Mouse (Mus musculus) leukemia stem cell, adult 10-12 weeks (primary cell): ENCODE results near the gene Ppm1m. TPM values are rescaled to one million over a fixed set of nuclear protein-coding genes. Genes with fewer than 3 reads are reported as not detected.

Experiments
- polyA plus RNA-seq: library from polyadenylated mRNA; stranded (reverse); fragments of >175 nt; gene quantifications from 2 replicates; pipeline ENCODE4 v1.2.3, GENCODE M21; 2012; ENCODE audit warnings: low replicate concordance

Ppm1m gene
- polyA plus RNA-seq: 28.1 and 40.4 TPM in 2 replicates

GRCm38 (mm10) chr9:106199535-106200272, at the start of gene Ppm1m:
Ppm1m (minus strand) TSS chr9:106199746.

GRCm38 (mm10) chr9:106222261-106222851, 22.8 kb upstream of the Ppm1m start, which contains the start of gene Tlr9:
Tlr9 (plus strand) TSS chr9:106222598.

DNA sequence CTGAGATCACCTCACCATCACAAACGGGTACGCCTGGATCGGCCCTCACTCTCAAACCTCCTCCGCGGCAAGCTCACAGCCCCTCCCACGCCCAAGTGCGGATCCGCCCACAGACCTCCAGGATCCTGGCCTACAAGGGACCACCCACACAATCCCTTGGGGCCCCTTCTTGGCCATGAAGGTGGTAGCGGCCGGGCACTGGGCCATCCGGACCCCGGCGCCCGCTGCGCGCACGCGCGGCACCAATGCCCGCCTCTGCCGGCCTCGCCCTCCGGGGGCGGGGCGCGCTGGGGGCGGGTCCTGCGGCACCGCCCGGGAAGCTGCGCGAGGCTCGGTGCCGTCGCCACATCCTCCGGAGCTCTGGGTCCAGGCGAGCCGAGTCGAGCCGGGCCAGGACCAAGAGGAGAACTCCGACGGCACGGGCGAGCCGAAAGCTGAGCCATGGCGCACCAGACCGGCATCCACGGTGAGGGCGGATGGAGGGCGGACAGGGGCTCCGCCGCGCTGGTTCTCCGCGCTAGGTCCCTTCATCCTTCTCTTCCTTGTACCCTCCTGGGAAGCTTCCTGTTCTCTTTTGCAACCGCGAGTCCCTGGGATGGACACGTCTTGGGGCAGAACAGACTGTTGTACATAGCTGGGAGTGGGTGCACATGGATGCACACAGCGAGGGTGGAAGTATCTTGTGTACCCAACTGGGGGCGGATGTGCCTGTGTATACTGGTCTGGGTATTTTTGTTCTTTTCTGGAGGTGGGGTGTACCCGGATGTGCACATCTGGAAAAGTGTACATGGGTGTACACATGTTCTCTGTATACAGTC, 3.5 kb upstream of the Ppm1m start, which contains the start of gene Twf2:
Twf2 (plus strand) TSS at position 290 of the 818 bp plus-strand sequence.

GRCm38 (mm10) chr9:106170556-106171345, 28.8 kb downstream of the Ppm1m start, which contains the start of gene Wdr82:
Wdr82 (plus strand) TSS chr9:106170928.

GRCm38 (mm10) chr9:106158037-106158491, 41.5 kb downstream of the Ppm1m start, which contains the start of gene Glyctk:
Glyctk (minus strand) TSS chr9:106158138.

Other genes with a start within 250 kb of the Ppm1m start
- gene Col6a5, start 239.1 kb downstream of the Ppm1m start, polyA plus RNA-seq: 0.02 TPM in 1 of 2 replicates, not detected in the other
- 1.1 and 1.9 TPM in 2 replicates for gene Col6a4, start 103.0 kb downstream of the Ppm1m start, polyA plus RNA-seq
- gene Glyctk, start 41.6 kb downstream of the Ppm1m start, polyA plus RNA-seq: 2.8 and 4.3 TPM in 2 replicates
- 13.3 and 14.7 TPM in 2 replicates for gene Wdr82, start 28.8 kb downstream of the Ppm1m start, polyA plus RNA-seq
- 28.1 and 30.5 TPM in 2 replicates for gene Twf2, start 3.4 kb upstream of the Ppm1m start, polyA plus RNA-seq
- 6.2 and 11.7 TPM in 2 replicates for gene Tlr9, start 22.9 kb upstream of the Ppm1m start, polyA plus RNA-seq
- gene Alas1, start 48.9 kb upstream of the Ppm1m start, polyA plus RNA-seq: 7.5 and 12.5 TPM in 2 replicates
- gene Poc1a, start 81.3 kb upstream of the Ppm1m start, polyA plus RNA-seq: 2.0 and 6.9 TPM in 2 replicates
- gene Dusp7, start 168.9 kb upstream of the Ppm1m start, polyA plus RNA-seq: 13.9 and 19.2 TPM in 2 replicates
- gene Rpl29, start 229.7 kb upstream of the Ppm1m start, polyA plus RNA-seq: 53.8 and 70.0 TPM in 2 replicates
- 7.9 and 24.2 TPM in 2 replicates for gene Acy1, start 238.6 kb upstream of the Ppm1m start, polyA plus RNA-seq
- gene Abhd14b, start 247.7 kb upstream of the Ppm1m start, polyA plus RNA-seq: 0.25 and 3.2 TPM in 2 replicates
- 6.5 and 44.6 TPM in 2 replicates for gene Abhd14a, start 247.9 kb upstream of the Ppm1m start, polyA plus RNA-seq